Mouse (Mus musculus): ENCODE data around the gene Irf5.

Irf5 gene

GRCm38 (mm10) chr6:29526281-29527251 is at the start of gene Irf5:
Gene Irf5, plus strand, starts transcription at chr6:29526625.
- no peak for DNase-seq (ENCODE audit: low read depth)

- DNase-seq (ENCODE audit: low read depth): no peak
Observed at GRCm38 (mm10) chr6:29482691-29483090, 43.7 kb upstream of the Irf5 start.

GRCm38 (mm10) chr6:29484716-29485559 is 41.5 kb upstream of the Irf5 start:
- DNase-seq (ENCODE audit: low read depth): peak; percentile 38

GRCm38 (mm10) chr6:29485951-29486350 is 40.5 kb upstream of the Irf5 start:
- DNase-seq (ENCODE audit: low read depth): no peak

- DNase-seq (ENCODE audit: low read depth): no peak
Observed at GRCm38 (mm10) chr6:29494101-29494500, 32.3 kb upstream of the Irf5 start.

GRCm38 (mm10) chr6:29496270-29496669 is 30.2 kb upstream of the Irf5 start:
- DNase-seq (ENCODE audit: low read depth): no peak

- no peak for DNase-seq (ENCODE audit: low read depth)
Observed at GRCm38 (mm10) chr6:29497791-29498190, 28.6 kb upstream of the Irf5 start.

GRCm38 (mm10) chr6:29500177-29500576 is 26.2 kb upstream of the Irf5 start:
- no peak for DNase-seq (ENCODE audit: low read depth)

GRCm38 (mm10) chr6:29500810-29501209 is 25.6 kb upstream of the Irf5 start:
- DNase-seq (ENCODE audit: low read depth): no peak

GRCm38 (mm10) chr6:29501599-29501998 is 24.8 kb upstream of the Irf5 start:
- no peak for DNase-seq (ENCODE audit: low read depth)

- no peak for DNase-seq (ENCODE audit: low read depth)
Observed at GRCm38 (mm10) chr6:29505493-29505892, 20.9 kb upstream of the Irf5 start.

- no peak for DNase-seq (ENCODE audit: low read depth)
Observed at GRCm38 (mm10) chr6:29506834-29507233, 19.6 kb upstream of the Irf5 start.

GRCm38 (mm10) chr6:29507447-29508309 is 18.7 kb upstream of the Irf5 start, which contains the start of gene Kcp:
Gene Kcp, minus strand, starts transcription at chr6:29507952.
- no peak for DNase-seq (ENCODE audit: low read depth)

GRCm38 (mm10) chr6:29509086-29509485 is 17.3 kb upstream of the Irf5 start:
- DNase-seq (ENCODE audit: low read depth): no peak

- no peak for DNase-seq (ENCODE audit: low read depth)
Observed at GRCm38 (mm10) chr6:29513284-29513683, 13.1 kb upstream of the Irf5 start.

GRCm38 (mm10) chr6:29517139-29517538 is 9.3 kb upstream of the Irf5 start:
- DNase-seq (ENCODE audit: low read depth): peak; percentile 50

GRCm38 (mm10) chr6:29522626-29523300 is 3.7 kb upstream of the Irf5 start:
- DNase-seq (ENCODE audit: low read depth): no peak

GRCm38 (mm10) chr6:29523301-29524033 is 3.0 kb upstream of the Irf5 start:
- no peak for DNase-seq (ENCODE audit: low read depth)

GRCm38 (mm10) chr6:29524034-29524489 is 2.4 kb upstream of the Irf5 start:
- no peak for DNase-seq (ENCODE audit: low read depth)

GRCm38 (mm10) chr6:29525256-29525655 is 1.2 kb upstream of the Irf5 start:
- DNase-seq (ENCODE audit: low read depth): peak; percentile 24

Data from c-Kit-positive CD71-positive TER-119-negative erythroid progenitor cells, embryonic 14.5 days (primary cell).